Mouse (Mus musculus) kidney, postnatal 36 days (tissue): ENCODE data around the gene G0s2.

Experiments
- DNase-seq, 2 experiments: peaks; one replicate each; pipeline ENCODE4 v3.0.0; 2021 to 2022; ENCODE audit warnings: mixed read lengths in 2 of 2

G0s2 gene

DNA sequence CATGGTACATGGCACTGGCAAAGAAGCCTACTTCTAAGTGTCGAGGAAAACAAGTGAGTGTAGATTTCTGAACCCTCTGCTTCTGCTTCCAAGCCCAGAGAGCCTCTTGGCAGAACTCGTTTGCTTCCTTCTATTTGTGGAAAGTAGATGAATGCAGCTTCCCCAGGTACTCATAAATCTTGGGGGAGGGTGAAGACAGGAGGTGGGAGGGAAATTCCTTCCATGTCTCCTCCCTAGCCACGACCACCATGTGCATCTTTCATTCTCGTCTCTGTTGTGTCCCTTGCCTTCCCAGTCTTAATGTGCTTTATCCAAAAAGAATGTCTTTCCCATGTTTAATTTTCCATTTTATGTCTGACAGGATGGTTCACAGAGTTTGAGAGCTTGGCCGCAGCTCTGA is 20.4 kb downstream of the G0s2 start:
- DNase-seq: no peak

DNA sequence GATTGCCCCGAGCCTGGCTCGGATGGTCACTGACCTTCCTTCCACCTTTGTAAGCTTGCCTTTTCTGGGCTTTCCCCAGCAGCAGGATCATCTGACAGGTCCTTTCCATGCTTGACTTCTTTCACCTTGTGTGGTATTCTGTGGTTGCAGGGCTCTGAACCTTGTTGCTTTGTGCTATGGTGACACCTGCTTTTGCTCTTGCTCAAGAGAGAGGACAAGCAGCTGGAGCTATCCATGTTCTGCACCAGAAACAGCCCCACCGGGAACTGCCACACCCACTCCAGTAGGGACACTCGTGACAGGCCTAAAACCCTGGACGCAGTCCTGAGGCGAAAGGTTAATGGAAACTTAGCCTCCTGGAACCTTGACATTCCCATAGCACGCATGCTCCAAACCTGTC is 21.6 kb downstream of the G0s2 start:
- DNase-seq: peak; percentile 73 to 84

DNA sequence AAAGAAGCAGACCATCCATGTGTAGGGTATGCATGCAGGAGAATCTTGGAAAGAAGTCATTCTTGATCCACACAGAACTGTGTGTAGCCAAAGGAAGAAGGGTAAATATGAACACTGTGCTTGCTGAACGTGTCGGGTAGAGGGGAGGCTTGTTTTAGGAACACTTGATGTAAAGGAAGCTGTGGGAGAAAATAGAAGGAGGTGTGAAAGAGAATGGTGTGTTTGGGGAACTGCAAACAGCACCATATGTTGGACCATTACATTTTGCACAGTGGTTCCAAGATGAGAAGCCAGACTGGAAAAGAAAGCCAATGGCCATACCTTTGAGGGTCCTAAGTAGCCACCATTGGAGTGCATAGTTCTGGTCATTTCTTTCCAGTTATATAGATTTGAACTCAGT is 23.0 kb downstream of the G0s2 start:
- no peak for DNase-seq

DNA sequence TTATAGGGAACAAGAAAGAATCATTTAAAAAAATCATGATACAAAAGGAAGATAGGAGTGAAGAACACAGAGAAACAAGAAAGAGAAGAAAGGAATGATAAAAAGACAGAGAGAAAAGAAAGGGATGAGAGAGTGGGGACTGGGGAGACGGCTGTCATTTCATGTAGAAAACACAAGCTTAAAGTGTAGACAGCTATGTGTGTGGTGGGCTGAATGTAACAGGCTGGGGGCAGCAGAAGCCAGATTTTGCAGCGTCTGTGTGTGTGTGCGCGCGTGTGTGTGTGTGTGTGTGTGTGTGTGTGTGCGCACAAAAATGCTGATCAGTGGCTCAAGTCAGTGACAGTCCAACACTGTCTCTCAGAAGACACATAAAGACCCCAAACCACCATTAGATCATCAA is 28.8 kb downstream of the G0s2 start:
- no peak for DNase-seq

DNA sequence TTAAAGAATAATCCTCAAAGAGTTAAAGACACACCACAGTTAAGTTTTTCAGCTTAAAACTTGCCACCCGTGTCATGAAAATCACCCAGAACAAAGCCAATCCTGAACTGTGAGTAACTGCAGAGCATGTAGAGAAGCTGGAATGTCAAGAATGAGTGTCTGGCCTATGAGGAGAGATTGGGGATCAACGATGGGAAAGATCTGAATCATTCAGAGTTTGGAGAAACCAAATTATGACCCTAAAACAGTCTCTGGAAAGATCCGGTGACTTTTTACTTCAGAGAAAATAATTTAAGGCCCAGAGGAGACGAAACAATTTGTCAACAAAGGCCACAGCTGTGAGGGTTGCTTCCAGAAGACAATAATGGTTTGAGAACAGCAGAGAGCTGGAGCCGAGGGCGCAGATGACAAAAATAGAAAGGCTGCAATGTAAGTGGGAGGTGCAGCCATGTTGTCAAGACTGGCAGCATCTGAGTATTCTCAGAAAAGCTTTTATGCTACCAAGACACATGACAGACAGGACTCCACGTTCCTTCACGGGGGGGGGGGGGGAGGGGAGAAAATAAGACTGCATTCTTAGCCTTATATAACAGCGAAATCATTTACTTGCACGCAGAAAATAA is 29.3 kb downstream of the G0s2 start:
- no peak for DNase-seq

DNA sequence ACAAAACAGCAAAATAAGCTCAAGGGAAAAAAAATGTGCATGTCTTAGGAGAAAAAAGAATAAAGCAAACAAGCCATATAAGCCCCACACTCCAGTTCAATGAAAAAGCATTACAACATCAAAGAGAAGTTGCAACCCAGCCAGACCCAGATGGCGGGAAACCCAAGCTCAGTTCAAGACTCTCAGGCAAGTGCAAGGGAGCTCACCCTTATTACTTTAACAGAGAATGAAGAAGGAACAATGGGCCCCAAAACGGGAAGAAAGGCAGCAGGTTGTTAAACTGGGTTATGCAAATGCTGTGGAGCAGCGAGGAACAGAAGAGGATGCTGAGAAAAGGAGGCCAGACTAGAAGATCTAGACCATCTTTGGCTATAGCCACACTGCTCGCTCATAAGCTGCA is 30.2 kb downstream of the G0s2 start:
- no peak for DNase-seq

DNA sequence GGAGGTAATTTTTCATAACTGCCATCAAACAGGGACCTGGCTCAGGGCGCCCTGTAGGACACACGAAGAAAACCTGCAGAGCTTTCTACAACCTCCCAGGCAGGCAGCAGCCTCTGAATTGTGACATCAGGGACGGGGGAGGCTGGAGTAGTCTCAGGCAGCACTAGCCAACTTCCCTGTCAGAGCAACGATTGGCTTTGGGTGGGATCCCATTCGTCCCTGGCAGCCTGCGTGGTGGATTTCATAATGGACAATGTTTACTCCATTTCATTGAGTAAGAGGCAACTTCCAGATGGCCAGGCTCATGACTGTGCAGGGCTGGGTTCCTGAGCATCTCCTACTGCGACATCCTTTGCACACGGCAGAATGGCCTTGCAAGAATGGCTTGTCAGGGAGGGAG is 30.8 kb downstream of the G0s2 start:
- peak; percentile 28 to 50 for DNase-seq

DNA sequence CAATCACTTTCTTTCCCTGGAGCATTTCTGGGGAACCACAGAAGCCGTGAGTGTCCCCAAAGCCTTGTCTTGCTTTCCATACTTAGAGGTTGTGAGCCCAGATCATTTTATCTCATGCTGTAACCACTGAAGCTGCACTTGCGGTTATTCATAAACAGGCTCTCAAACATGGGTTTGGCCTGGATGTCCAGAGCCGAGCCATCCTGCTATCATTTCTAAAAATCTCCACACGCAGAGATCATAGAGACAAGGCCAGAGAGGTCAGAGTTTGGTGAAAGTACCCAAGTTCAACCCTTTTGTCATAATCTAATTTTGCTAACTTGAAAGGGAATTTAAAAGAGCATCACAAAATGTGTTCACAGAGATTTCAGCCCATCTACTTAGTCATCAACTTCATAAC is 31.6 kb downstream of the G0s2 start:
- no peak for DNase-seq

DNA sequence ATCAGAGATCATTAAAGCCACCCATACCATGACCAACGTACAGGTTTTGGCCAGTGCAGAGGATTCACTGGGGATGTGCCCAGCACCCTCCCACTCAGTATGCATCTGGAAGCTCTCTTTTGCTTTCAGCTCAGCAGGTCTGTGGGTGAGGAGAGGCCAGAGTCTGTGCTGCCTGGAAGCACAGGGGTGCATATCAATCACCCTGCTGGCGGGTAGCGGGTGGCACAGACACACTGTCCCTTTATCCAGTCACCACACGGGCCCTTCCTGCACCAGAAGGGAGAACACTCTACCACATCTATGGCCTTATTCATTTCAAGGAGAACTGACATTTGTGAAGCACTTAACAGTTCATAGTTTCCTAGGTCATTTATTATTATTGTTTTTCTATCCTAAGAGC is 34.6 kb downstream of the G0s2 start:
- DNase-seq: peak in 1 of 2 experiments; percentile 32

DNA sequence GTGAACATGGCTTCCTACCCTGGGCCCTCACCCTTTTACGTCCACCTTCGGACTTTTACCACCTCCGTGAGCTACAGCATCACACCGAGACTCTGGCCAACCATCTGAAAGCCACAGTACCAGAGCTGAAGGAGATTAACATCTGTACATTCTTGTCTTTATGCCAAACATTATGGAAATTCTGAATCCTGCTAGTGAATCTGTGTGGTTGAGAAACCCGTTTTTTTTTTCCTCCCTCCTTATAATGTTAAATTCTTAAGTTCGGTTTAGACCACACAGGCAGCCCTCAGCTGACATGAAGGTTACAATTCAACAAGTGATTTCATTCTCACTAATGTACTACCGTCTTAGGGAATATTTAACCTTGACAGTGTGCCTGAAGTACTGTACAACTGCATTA is 38.1 kb downstream of the G0s2 start:
- DNase-seq: peak; percentile 28 to 65

DNA sequence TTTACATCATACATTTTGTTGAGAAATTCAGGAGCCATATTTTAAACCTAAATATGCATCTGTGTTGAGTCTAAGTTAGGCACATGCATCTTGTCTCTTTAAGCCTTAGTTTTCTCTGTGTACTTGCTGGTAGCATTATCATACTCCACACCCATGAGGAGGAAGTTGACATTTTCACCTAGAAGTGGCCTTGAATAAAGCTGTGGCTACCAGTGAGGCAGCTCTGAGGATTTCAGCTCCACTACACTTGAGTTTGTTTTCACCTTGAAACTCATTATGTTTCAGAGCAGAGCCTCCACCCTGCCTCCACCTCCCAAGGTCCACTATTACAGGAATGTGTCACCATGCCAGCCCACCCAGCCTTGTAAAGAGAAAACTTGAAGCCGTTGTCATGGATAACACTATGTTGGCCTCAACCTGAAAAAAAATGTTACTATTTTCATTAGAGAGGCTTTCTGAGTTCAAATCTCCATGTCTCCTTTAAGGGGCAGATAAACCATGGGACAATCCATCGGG is 38.8 kb downstream of the G0s2 start:
- DNase-seq: peak; percentile 37 to 43

DNA sequence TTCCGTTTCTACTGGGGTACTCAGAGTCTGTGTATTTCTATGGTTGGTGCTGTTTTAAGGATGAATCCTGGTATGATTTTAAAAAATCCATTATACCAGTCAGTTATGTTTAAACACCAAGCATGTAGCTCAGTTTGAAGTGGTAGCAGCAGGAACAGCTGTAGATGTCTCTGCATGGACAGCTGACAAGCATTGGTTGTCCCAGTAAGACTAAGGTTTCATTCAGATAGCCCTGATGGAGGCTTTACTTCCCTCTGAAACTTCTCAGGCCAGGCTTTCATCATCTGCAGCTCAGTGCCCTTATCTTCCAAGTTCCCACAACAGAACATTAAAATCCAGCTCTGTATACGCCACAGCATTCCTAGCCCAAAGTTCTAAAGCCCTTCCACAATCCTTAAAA is 40.3 kb downstream of the G0s2 start:
- no peak for DNase-seq

DNA sequence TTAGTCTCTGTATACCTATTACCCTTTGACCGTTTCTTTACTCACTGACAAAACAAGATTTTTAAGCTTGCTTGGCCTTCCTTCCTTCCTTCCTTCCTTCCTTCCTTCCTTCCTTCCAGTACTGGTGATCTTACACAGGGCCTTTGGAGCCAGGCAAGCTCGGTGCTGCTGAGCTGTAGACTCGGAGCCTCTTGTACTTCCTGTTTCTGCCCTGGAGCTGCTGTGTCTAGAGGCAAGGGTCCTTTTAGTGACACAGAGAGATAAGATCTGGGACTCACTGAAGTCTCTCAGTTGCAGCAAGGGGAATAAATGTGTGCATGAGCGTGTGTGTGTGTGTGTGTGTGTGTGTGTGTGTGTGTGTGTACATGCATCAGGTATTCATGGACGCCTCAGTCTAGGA is 42.1 kb downstream of the G0s2 start:
- no peak for DNase-seq

DNA sequence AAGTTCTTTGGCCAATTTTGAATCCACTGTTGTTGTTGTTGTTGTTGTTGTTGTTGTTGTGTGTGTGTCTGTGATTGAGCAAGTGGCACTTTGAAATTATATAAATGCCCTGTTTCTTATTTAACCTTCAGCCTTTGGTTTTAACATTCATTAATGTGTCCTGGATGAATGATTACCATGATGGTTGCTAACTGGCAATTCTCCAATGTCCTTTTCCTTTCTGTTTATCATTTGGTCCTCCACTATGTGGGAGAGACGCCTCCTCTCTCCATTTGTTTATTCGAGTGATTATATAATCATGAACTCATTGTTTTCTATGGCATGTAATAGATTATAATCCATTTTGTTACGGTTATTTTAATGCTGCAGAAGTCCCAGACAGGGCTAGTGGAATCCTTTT is 42.5 kb downstream of the G0s2 start:
- peak in 1 of 2 experiments; percentile 83 for DNase-seq

DNA sequence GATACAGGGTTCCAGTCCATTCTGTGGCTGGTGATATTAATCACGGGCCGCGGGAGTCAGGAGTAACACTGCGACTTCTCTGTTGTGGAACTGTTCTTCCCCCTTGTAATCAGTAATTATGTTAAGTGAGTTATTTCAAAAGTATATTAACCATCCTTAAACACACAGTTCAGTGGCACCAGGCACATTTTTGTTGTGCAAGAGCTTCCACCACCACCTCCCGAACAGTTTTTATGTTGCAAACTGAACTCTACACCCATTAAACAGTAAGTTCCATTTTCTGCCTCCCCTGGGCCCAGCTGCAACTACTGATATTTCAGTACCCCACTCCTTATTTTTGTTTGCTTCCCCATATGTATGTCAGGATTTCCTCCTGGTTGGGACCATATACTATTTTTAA is 43.4 kb downstream of the G0s2 start:
- DNase-seq: no peak

DNA sequence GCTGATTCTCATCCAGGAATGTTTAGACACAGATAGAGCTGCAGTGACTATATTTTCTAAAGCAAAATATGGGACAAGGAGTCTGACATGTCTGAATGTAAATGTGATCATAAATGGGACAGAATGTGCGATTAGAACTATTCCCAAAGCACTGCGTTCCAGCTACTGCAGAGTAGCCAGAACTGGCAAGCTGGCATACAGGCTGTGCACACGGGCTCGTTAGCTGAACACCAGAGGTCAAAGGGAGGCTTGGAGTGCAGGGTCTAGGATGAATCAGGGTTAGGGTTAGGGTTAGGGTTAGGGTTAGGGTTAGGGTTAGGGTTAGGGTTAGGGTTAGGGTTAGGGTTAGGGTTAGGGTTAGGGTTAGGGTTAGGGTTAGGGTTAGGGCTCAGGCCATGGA is 45.5 kb downstream of the G0s2 start:
- DNase-seq: no peak

DNA sequence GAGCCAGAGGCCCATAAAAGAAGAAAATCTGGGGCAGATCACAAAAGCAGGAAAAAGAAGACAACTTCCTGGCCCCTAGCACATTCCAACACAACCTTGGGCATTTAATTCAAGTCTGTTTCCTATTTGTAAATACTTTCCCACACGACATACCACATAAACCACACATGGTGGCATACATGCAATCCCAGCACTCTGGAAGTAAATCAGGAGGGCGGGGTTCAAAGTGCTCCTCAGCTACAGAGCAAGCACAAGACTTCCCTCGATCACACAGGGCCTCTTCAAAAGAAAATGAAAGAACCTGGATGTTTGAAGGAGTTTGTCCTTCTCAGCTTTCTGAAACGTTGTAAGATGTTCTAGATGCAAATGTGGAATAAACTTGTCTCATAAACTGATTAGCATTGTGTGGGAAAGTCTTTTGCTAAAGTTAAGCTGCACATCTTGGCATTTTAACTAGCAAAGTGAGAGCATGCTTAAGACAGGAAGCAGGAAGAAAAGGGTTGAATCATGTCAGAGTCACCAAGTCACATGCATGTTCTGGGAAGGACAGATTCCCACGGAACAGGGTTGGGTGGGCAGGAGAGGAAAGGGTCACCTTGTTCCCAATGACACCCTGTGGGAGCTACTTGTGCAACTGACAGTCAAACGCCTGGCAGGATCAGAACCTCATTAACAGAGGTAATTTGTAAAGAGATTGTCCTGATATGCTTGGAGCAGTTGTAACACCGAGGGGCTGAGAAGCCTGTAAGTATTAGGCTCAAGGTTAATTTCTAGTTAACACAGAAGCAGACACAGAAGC is 46.1 kb downstream of the G0s2 start:
- DNase-seq: no peak

DNA sequence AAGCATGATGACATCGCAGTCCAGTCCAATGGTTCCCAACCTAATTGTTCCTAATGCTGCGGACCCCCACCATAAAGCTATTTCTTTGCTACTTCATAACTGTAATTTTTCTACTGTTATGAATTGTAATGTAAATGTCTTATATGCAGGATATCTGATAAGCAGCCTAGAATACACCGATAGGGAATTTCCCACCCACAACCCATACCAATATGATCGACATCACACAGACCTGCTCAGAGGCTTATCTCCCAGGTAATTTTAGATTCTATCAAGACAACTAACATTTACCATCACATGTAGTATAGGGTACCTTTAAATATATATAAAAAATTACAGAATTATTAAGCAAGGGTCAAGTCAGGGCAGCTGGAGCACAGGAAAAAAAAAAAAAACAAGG is 46.9 kb downstream of the G0s2 start:
- no peak for DNase-seq

DNA sequence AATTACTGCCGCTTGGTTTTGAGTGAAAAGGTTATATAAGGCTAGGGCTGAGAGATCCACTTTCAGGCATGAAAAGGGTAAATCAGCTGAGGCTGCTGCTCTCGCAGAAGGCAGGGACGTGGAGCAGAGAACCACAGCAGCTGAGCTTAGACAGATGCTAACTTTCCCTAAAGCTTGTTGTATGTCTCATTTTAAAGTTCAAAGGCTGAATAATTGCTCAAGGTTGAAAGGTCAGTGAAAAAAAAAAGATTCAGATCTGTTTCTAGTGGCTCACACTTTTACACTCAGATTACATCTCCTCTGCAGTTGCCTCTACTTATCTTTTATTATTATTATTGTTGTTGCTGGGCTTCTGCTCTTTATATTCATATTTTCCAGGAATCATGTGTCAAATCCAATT is 47.5 kb downstream of the G0s2 start:
- DNase-seq: no peak
